Mouse (Mus musculus) megakaryocyte, embryonic 14.5 days (primary cell): ENCODE data around the gene Zfp688. TPM values are rescaled to one million over a fixed set of nuclear protein-coding genes. Genes with fewer than 3 reads are reported as not detected.
"Not testable (repeated sequence)": the region's sequence is repeated elsewhere in the genome, so short reads cannot be mapped to it uniquely, and the experiment has no call there.

ENCODE experiments used
- H3K27me3 ChIP-seq: replicated peaks from 2 replicates; pipeline ENCODE3; 2012; ENCODE audit warnings: inconsistent platforms
- H3K36me3 ChIP-seq: replicated peaks from 2 replicates; pipeline ENCODE3; 2012; ENCODE audit warnings: low read length, inconsistent platforms, mixed read lengths
- H3K4me1 ChIP-seq: 2 replicates; pipeline ENCODE4 v1.6.1; 2012; ENCODE audit warnings: inconsistent platforms
- H3K4me3 ChIP-seq: replicated peaks from 2 replicates; pipeline ENCODE3; 2012; ENCODE audit warnings: moderate library complexity, mild to moderate bottlenecking, inconsistent platforms
- H3K9me3 ChIP-seq: 2 replicates; pipeline ENCODE4 v1.6.1; 2012; ENCODE audit warnings: inconsistent platforms
- FLI1 ChIP-seq: IDR thresholded peaks from 2 replicates; pipeline ENCODE4 v1.6.1; 2012; ENCODE audit warnings: low read length, inconsistent platforms, mixed read lengths
- GATA1 ChIP-seq: IDR thresholded peaks from 3 replicates; pipeline ENCODE4 v1.6.1; 2012; ENCODE audit warnings: mixed read lengths, low read length, inconsistent platforms, borderline replicate concordance
- polyA plus RNA-seq: library from polyadenylated mRNA; stranded (reverse); fragments of >175 nt; gene quantifications from 2 replicates; pipeline ENCODE4 v1.2.3, GENCODE M21; 2012; ENCODE audit warnings: low replicate concordance; ENCODE audit not compliant: insufficient read depth

Gene Zfp688
- 12.3 and 25.6 TPM in 2 replicates for polyA plus RNA-seq

- Histone ChIP-seq H3K9me3 (peaks cover 8% of the 10 kb centered on the region), H3K4me1 (peaks cover 33% of the 10 kb centered on the region), H3K36me3 (peaks cover 36% of the 10 kb centered on the region), H3K4me3 (peak within 1 kb of the TSS; percentile 97), H3K27me3 (peaks cover 10% of the 10 kb centered on the region)
- peak; percentile 86 for TF ChIP-seq FLI1
- no peak for TF ChIP-seq GATA1
Observed at GRCm38 (mm10) chr7:127421388-127422191, at the start of gene Zfp688. Gene Zfp688 (minus strand): TSS chr7:127422068.

DNA sequence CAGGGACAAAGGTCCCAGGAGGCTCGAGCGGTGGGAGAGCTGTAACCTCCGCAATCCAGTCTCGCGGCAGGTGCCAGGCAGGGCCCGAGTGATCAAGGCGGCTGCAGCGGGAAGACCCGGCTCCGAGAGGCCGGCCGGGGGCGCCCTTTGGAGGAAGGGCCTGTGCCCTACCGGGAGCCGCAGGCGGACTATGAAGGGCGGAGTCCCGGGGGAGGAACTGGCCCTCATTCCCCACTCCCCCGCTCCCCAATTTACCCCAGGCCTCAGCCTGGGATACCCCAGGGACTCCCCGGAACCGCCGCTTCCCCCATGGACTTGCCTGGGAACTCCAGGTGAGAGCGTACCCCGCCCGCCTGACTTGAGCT is 49.8 kb upstream of the Zfp688 start:
- H3K4me3 ChIP-seq: peak overlapping the region; percentile 95
- TF ChIP-seq FLI1 (no peak), GATA1 (no peak)
- H3K4me1 ChIP-seq: peaks cover 50% of the 10 kb centered on the region
- H3K27me3 ChIP-seq: no peaks in the 10 kb centered on the region
- H3K36me3 ChIP-seq: peaks cover 70% of the 10 kb centered on the region
- H3K9me3 ChIP-seq: 0 out of 2 replicates have a peak, but pooled peaks cover 5% of the 10 kb centered on the region

DNA sequence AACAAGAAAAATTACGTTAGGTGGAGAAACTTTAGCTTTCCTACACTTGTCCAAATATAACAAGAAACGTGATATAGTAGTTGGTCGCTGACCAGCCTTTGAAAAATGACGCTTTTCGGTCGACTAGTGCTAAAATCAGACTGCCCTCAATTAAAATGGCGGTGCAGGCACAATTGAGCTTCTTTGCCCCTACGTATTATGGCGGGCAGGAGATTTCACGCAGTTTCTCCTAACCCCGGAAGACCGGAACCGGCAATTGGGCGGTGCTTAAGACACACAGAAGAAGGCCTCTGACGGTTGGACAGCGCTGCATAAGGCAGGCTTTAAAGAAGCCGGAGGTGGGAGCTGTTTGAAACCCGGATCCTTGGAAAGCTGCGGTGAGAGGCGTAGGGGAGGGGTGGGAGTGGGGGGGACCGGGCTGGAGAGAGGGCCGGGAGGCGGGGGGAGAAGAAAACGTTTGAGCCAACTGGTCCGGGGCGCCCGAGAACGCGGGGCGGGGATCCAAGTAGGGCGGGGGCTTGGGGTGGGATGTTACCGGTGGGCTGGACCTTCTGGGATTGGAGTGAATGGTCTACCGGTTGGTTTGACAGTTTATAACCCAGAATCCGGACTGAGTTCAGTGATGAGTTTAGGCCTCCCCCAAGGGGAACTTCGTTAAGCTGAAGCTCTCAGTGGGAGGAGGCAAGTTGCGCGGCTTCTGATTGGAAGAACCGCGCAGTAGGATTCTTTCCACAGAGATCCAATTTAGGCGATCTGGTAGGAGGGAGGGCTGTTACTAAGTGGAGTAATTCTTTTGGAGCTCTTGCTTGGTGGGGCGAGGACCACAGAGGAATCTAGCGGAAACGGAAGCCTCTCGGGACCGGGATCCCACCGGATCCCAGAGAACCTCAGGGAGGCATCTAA is 49.1 kb upstream of the Zfp688 start:
- no peak for TF ChIP-seq FLI1
- TF ChIP-seq GATA1: no peak
- Histone ChIP-seq H3K4me3 (peak overlapping the region; percentile 95), H3K36me3 (peaks cover 68% of the 10 kb centered on the region), H3K9me3 (0 out of 2 replicates have a peak, but pooled peaks cover 5% of the 10 kb centered on the region), H3K27me3 (no peaks in the 10 kb centered on the region), H3K4me1 (peaks cover 44% of the 10 kb centered on the region)

DNA sequence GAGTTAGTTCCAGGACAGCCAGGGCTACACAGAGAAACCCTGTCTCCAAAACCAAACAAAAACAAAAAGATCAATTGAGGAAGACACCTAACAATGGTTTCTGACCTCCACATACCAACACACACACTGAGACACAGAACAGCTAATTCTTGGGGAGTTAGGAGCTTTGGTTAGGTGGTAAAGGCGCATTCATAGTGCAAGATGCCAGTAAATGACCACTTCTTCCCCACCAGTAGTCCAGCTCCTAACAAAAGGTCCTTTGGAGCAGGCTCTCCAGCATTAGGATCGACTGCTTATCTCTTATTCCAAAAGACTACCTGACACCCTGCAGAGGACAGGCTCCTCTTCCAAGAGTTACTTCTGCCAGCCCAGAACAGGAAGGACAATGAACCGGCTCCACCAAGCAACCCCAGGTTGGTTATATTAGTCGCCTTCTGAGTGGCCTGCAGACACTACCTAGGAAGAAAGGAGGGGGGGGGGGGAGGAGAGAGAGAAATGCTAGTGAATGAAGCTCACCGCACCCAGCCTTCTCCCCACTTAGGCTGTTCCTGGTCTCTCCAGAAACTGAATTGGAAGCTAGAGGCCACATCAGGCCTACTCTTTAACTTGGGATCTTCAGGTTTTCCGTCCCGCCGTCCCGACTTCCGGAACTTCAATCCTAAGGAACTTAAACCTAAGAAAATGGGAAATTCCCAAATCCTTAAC is 48.3 kb upstream of the Zfp688 start:
- TF ChIP-seq GATA1: no peak
- TF ChIP-seq FLI1: no peak
- H3K9me3 ChIP-seq: 0 out of 2 replicates have a peak, but pooled peaks cover 5% of the 10 kb centered on the region
- H3K27me3 ChIP-seq: no peaks in the 10 kb centered on the region
- peak overlapping the region; percentile 95 for H3K4me3 ChIP-seq
- peaks cover 63% of the 10 kb centered on the region for H3K36me3 ChIP-seq
- peaks cover 35% of the 10 kb centered on the region for H3K4me1 ChIP-seq

DNA sequence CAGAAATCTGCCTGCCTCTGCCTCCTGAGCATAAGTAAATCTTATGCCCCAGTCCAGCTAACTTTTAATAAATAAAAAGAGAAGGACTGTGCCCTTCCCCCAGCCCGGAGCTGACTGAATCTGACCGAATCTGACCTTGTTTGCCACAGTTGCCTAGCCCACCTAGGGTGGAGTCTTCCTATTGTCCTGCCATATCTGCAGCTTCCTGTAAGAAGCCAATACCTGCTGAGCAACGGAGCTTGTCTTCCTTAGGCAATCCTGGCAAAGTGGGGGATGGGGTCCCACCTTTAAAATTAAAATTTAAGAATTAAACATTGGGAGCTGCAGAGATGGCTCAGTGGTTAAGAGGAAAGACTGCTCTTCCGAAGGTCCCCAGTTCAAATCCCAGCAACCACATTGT is 44.7 kb upstream of the Zfp688 start:
- Histone ChIP-seq H3K9me3 (0 out of 2 replicates have a peak, but pooled peaks cover 5% of the 10 kb centered on the region), H3K4me1 (peaks cover 10% of the 10 kb centered on the region; the same call in 1 of the 2 replicates), H3K36me3 (peaks cover 42% of the 10 kb centered on the region), H3K27me3 (no peaks in the 10 kb centered on the region), H3K4me3 (no peak overlapping the region)
- no peak for TF ChIP-seq FLI1
- no peak for TF ChIP-seq GATA1

GRCm38 (mm10) chr7:127465670-127466069 is 43.8 kb upstream of the Zfp688 start:
- not testable (repeated sequence) for H3K4me3 ChIP-seq, H3K4me1 ChIP-seq, H3K27me3 ChIP-seq, H3K9me3 ChIP-seq
- H3K36me3 ChIP-seq: peaks cover 45% of the 10 kb centered on the region

DNA sequence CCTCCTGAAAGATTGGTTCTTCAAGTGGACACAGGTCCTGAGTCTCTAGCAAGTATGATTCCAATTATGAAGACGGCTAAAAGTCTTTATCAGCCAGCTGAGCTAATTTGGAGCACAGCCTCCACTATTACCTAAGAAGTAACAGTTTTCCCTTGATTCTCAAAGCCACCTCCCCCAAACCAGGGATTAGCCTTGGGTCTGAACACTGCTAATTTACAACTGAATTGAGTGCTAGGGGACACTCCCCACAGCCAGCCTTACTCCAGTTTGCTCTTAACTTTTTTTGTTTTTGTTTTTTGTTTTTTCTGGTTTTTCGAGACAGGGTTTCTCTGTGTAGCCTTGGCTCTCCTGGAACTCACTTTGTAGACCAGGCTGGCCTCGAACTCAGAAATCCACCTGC is 43.3 kb upstream of the Zfp688 start:
- Histone ChIP-seq H3K9me3 (0 out of 2 replicates have a peak, but pooled peaks cover 5% of the 10 kb centered on the region), H3K4me3 (no peak overlapping the region), H3K36me3 (peaks cover 45% of the 10 kb centered on the region), H3K4me1 (peaks cover 8% of the 10 kb centered on the region; the same call in 1 of the 2 replicates), H3K27me3 (no peaks in the 10 kb centered on the region)
- TF ChIP-seq GATA1 (no peak), FLI1 (no peak)

DNA sequence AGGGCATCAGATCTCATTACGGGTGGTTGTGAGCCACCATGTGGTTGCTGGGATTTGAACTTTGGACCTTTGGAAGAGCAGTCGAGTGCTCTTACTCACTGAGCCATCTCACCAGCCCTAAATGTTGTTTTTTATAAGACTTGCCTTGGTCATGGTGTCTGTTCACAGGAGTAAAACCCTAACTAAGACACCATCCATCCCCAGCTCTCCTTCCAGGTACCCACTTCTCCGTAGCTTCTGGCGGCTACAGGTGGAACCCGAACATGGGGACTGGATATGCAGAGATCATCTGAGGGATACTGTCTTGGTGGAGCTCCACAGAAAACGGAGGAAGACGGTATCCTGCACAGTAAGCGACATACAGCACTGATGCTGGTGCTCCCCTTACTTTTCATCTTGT is 37.4 kb upstream of the Zfp688 start, which contains the start of gene Prr14:
Gene Prr14 (plus strand): TSS at position 301 of the 400 bp plus-strand sequence.
- H3K27me3 ChIP-seq, H3K4me1 ChIP-seq, H3K4me3 ChIP-seq: not testable (repeated sequence)
- Histone ChIP-seq H3K9me3 (peaks cover 13% of the 10 kb centered on the region), H3K36me3 (peaks cover 53% of the 10 kb centered on the region)

GRCm38 (mm10) chr7:127458371-127459122 is 36.7 kb upstream of the Zfp688 start:
- Histone ChIP-seq H3K9me3 (peaks cover 13% of the 10 kb centered on the region), H3K36me3 (peaks cover 52% of the 10 kb centered on the region)
- not testable (repeated sequence) for H3K4me1 ChIP-seq, H3K27me3 ChIP-seq, H3K4me3 ChIP-seq
